Mouse (Mus musculus): ENCODE data around the gene S100a6. TPM values are rescaled to one million over a fixed set of nuclear protein-coding genes. Genes with fewer than 3 reads are reported as not detected.

S100a6 gene
- polyA plus RNA-seq, 1 experiment from 2014 or later, result 25.4 TPM

GRCm38 (mm10) chr3:90649832-90650231, 37.1 kb downstream of the S100a6 start:
- no peak overlapping the region for H3K4me3 ChIP-seq (replicated peaks)
- no peak for ATAC-seq (ENCODE audit: insufficient number of reproducible peaks, insufficient read depth, low FRiP score, low TSS enrichment, low read depth)
- H3K4me1 ChIP-seq (replicated peaks), result no peaks in the 10 kb centered on the region

DNA sequence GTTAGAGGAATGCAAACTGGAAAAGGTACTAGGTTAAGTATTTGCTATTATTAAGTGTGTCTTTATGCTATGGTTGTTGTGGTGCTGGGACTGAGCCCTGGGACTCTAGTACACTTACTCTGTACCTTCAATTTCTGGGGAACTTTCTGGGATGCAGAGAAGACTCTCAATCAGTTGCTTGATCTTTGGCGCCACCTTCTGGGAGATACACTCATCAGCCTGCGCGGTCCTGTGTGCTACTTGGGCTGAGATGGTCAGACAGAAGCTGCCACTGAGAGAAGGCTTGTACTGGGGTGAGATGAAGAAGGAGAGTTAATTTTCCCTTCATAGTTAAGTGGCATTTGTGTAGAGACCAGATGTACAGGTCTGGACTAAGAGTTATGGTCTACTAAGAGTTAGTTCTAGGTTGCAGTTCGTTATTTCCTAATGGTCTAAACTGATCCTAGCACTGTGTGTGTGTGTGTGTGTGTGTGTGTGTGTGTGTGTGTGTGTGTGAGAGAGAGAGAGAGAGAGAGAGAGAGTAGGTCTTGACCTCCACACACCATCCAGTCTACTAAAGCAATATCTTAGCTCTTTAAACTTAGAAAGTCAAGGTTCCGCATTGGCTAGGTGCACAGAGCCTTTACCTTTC, 40.3 kb downstream of the S100a6 start:
- H3K36me3 ChIP-seq, result no peaks in the 10 kb centered on the region
- WGBS, result 35% methylated on average over 5 of the region's 5 CpGs
- H3K27me3 ChIP-seq, result peaks cover 15% of the 10 kb centered on the region; the same call in 1 of the 2 replicates
- no peak overlapping the region for H3K9ac ChIP-seq (replicated peaks)
- H3K4me2 ChIP-seq, result no peak overlapping the region
- no peaks in the 10 kb centered on the region for H3K4me1 ChIP-seq (replicated peaks)
- ATAC-seq (ENCODE audit: insufficient number of reproducible peaks, insufficient read depth, low FRiP score, low TSS enrichment, low read depth), result peak; percentile 66; the same call in 1 of the 2 replicates
- no peaks in the 10 kb centered on the region for H3K9me3 ChIP-seq
- no peak overlapping the region for H3K4me3 ChIP-seq (replicated peaks)
- H3K27ac ChIP-seq, result no peak overlapping the region

More at GRCm38 (mm10) chr3:90649832-90650231, 37.1 kb downstream of the S100a6 start:
- Histone ChIP-seq H3K9me3 (no peaks in the 10 kb centered on the region), H3K36me3 (no peaks in the 10 kb centered on the region), H3K27ac (no peak overlapping the region), H3K27me3 (peaks cover 11% of the 10 kb centered on the region; the same call in 1 of the 2 replicates), H3K9ac (replicated peaks) (no peak overlapping the region), H3K4me2 (no peak overlapping the region)
- 89% methylated on average over 2 of the region's 2 CpGs for WGBS

DNA sequence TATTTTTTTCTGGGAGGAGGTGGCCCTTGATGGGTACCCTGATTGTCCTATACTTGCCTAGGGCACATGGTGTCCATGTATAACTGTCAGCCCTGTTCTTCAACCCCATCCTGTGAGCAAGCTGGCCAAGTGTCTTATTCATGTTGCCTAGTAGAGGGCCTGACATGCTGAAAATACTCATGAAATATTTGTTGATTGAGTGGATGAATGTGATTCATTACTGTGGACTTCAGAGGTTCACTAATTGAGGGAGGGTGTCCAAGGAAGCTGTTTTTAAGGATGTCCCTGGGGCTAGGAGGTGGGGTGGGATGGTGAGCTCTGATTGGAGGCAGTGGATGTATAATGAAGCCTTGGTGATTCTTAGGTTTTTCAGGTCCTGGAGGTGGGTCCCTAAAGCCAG, 41.0 kb downstream of the S100a6 start, which contains the start of gene S100a7a:
Gene S100a7a, plus strand, starts transcription at position 301 of the 400 bp plus-strand sequence.
- Histone ChIP-seq H3K4me3 (replicated peaks) (no peak within 1 kb of the TSS), H3K4me1 (replicated peaks) (no peaks in the 10 kb centered on the region), H3K27ac (no peak within 1 kb of the TSS), H3K9ac (replicated peaks) (no peak within 1 kb of the TSS), H3K9me3 (no peaks in the 10 kb centered on the region), H3K4me2 (no peak within 1 kb of the TSS), H3K36me3 (no peaks in the 10 kb centered on the region), H3K27me3 (peaks cover 15% of the 10 kb centered on the region; the same call in 1 of the 2 replicates)
- ATAC-seq (ENCODE audit: insufficient number of reproducible peaks, insufficient read depth, low FRiP score, low TSS enrichment, low read depth), result no peak

GRCm38 (mm10) chr3:90657405-90657804, 44.7 kb downstream of the S100a6 start:
- H3K9me3 ChIP-seq, result no peaks in the 10 kb centered on the region
- ATAC-seq (ENCODE audit: insufficient number of reproducible peaks, insufficient read depth, low FRiP score, low TSS enrichment, low read depth), result no peak
- 78% methylated on average over 4 of the region's 4 CpGs for WGBS

DNA sequence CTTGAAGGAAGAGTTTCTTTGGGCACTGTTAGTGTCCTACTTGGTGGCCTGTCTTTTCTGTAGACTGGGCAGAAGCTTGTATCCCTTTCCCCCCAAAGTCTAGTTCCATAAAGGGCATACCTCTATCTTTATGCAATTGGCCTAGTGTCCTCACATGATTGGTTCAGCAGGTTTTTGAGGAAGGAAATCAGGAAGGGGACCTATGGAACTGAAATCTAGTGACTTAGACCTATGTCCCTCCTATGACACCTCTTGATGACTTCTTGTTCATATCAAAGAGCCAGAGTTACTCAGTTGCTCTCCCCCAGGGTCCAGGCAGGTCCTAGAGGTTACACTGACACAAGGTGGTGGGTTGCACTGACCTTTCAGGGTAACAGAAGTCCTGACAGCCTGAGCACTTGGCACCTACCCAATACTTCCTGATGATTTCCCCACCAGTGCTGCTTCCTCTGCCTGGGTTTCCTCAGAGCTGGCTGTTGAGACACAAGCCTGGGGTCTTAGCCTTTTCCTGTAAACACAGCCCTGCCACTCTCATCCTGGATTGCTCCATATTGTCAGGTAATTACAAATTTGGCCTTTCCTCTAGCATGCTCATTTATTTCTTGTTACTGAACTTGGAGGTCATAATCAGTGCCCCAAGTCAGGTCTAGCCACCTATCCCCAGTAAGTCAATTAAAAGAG, 46.8 kb downstream of the S100a6 start:
- no peaks in the 10 kb centered on the region for H3K4me1 ChIP-seq (replicated peaks)
- no peak overlapping the region for H3K4me2 ChIP-seq
- H3K9me3 ChIP-seq, result no peaks in the 10 kb centered on the region
- no peak for ATAC-seq (ENCODE audit: insufficient number of reproducible peaks, insufficient read depth, low FRiP score, low TSS enrichment, low read depth)
- no peak overlapping the region for H3K9ac ChIP-seq (replicated peaks)
- peaks cover 3% of the 10 kb centered on the region; the same call in 1 of the 2 replicates for H3K27me3 ChIP-seq
- no peak overlapping the region for H3K27ac ChIP-seq
- H3K4me3 ChIP-seq (replicated peaks), result no peak overlapping the region
- H3K36me3 ChIP-seq, result no peaks in the 10 kb centered on the region

More at GRCm38 (mm10) chr3:90657405-90657804, 44.7 kb downstream of the S100a6 start:
- Histone ChIP-seq H3K36me3 (no peaks in the 10 kb centered on the region), H3K4me1 (replicated peaks) (no peaks in the 10 kb centered on the region), H3K27ac (no peak overlapping the region), H3K4me3 (replicated peaks) (no peak overlapping the region), H3K9ac (replicated peaks) (no peak overlapping the region), H3K27me3 (peaks cover 15% of the 10 kb centered on the region; the same call in 1 of the 2 replicates), H3K4me2 (no peak overlapping the region)

- no peak overlapping the region for H3K27ac ChIP-seq
- H3K4me2 ChIP-seq, result no peak overlapping the region
- H3K27me3 ChIP-seq, result no peaks in the 10 kb centered on the region
- H3K4me1 ChIP-seq (replicated peaks), result no peaks in the 10 kb centered on the region
- no peak overlapping the region for H3K9ac ChIP-seq (replicated peaks)
- no peaks in the 10 kb centered on the region for H3K9me3 ChIP-seq
- WGBS, result 79% methylated on average over 2 of the region's 2 CpGs
- no peak for ATAC-seq (ENCODE audit: insufficient number of reproducible peaks, insufficient read depth, low FRiP score, low TSS enrichment, low read depth)
- no peak overlapping the region for H3K4me3 ChIP-seq (replicated peaks)
- no peaks in the 10 kb centered on the region for H3K36me3 ChIP-seq
Observed at GRCm38 (mm10) chr3:90664219-90664618, 51.5 kb downstream of the S100a6 start.

DNA sequence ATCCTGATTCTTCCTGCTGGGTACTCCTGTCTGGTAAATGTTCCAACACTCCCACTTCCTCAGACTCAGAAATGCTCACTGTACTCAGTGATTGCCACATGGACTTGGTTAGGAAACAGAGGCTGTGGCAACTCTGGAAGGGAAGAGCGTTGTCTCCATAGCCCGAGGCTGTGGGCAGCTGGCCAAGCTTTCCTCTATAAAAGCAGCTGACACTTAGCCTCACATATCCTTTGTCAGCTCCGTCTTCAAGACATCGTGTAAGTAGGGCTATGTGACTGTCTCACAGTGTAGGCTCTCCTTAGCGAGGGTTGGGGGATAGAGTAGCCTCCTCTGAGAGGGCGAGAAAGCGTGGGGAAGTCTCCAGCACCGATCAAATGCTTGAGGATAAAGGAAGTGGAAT, 56.2 kb downstream of the S100a6 start, which contains the start of gene S100a8:
Gene S100a8, plus strand, starts transcription at position 133 of the 400 bp plus-strand sequence.
- Histone ChIP-seq H3K36me3 (no peaks in the 10 kb centered on the region), H3K9ac (replicated peaks) (no peak within 1 kb of the TSS), H3K27me3 (no peaks in the 10 kb centered on the region), H3K27ac (no peak within 1 kb of the TSS), H3K4me1 (replicated peaks) (no peaks in the 10 kb centered on the region), H3K9me3 (no peaks in the 10 kb centered on the region), H3K4me2 (no peak within 1 kb of the TSS), H3K4me3 (replicated peaks) (no peak within 1 kb of the TSS)
- WGBS, result 62% methylated on average over 8 of the region's 8 CpGs
- no peak for ATAC-seq (ENCODE audit: insufficient number of reproducible peaks, insufficient read depth, low FRiP score, low TSS enrichment, low read depth)

Other genes starting within 250 kb of the S100a6 start
- gene Slc27a3, start 222.9 kb upstream of the S100a6 start, polyA plus RNA-seq (2016; fragmentation: Nextera tagmentation; extraction: Ambion mirVana), result 43.6 and 43.8 TPM in 2 replicates
- gene Ints3, start 179.3 kb upstream of the S100a6 start, polyA plus RNA-seq (2016; fragmentation: Nextera tagmentation; extraction: Ambion mirVana), result 43.4 and 44.5 TPM in 2 replicates
- 2.7 and 3.8 TPM in 2 replicates for gene Npr1, start 147.0 kb upstream of the S100a6 start, polyA plus RNA-seq (2016; fragmentation: Nextera tagmentation; extraction: Ambion mirVana)
- gene Ilf2, start 136.8 kb upstream of the S100a6 start, polyA plus RNA-seq (2016; fragmentation: Nextera tagmentation; extraction: Ambion mirVana), result 329 and 362 TPM in 2 replicates
- gene Snapin, start 121.8 kb upstream of the S100a6 start, polyA plus RNA-seq (2016; fragmentation: Nextera tagmentation; extraction: Ambion mirVana), result 66.2 and 71.3 TPM in 2 replicates
- gene Chtop, start 103.4 kb upstream of the S100a6 start, polyA plus RNA-seq (2016; fragmentation: Nextera tagmentation; extraction: Ambion mirVana), result 210 and 213 TPM in 2 replicates
- 7.3 and 8.3 TPM in 2 replicates for gene S100a1, start 98.5 kb upstream of the S100a6 start, polyA plus RNA-seq (2016; fragmentation: Nextera tagmentation; extraction: Ambion mirVana)
- gene S100a13, start 98.4 kb upstream of the S100a6 start, polyA plus RNA-seq (2016; fragmentation: Nextera tagmentation; extraction: Ambion mirVana), result 19.8 and 20.1 TPM in 2 replicates
- gene S100a14, start 86.0 kb upstream of the S100a6 start, polyA plus RNA-seq (2016; fragmentation: Nextera tagmentation; extraction: Ambion mirVana), result 0.20 and 1.0 TPM in 2 replicates
- 39.6 and 43.7 TPM in 2 replicates for gene S100a16, start 75.6 kb upstream of the S100a6 start, polyA plus RNA-seq (2016; fragmentation: Nextera tagmentation; extraction: Ambion mirVana)
- 0.06 and 0.16 TPM in 2 replicates for gene S100a3, start 52.3 kb upstream of the S100a6 start, polyA plus RNA-seq (2016; fragmentation: Nextera tagmentation; extraction: Ambion mirVana)
- not detected in 2 replicates for gene S100a2, start 22.6 kb upstream of the S100a6 start, polyA plus RNA-seq (2016; fragmentation: Nextera tagmentation; extraction: Ambion mirVana)
- not detected in 2 replicates for gene Gm42674, start 11.0 kb upstream of the S100a6 start, polyA plus RNA-seq (2016; fragmentation: Nextera tagmentation; extraction: Ambion mirVana)
- gene S100a4, start 9.1 kb upstream of the S100a6 start, polyA plus RNA-seq (2016; fragmentation: Nextera tagmentation; extraction: Ambion mirVana), result 3.5 and 4.7 TPM in 2 replicates
- gene S100a5, start 4.4 kb upstream of the S100a6 start, polyA plus RNA-seq (2016; fragmentation: Nextera tagmentation; extraction: Ambion mirVana), result not detected in 2 replicates
- 0.17 TPM in 1 of 2 replicates, not detected in the other for gene S100a7a, start 41.1 kb downstream of the S100a6 start, polyA plus RNA-seq (2016; fragmentation: Nextera tagmentation; extraction: Ambion mirVana)
- gene S100a8, start 56.1 kb downstream of the S100a6 start, polyA plus RNA-seq (2016; fragmentation: Nextera tagmentation; extraction: Ambion mirVana), result 7.1 and 7.3 TPM in 2 replicates
- gene S100a9, start 82.8 kb downstream of the S100a6 start, polyA plus RNA-seq (2016; fragmentation: Nextera tagmentation; extraction: Ambion mirVana), result 3.3 and 3.8 TPM in 2 replicates
- gene Pglyrp4, start 114.0 kb downstream of the S100a6 start, polyA plus RNA-seq (2016; fragmentation: Nextera tagmentation; extraction: Ambion mirVana), result not detected in 2 replicates
- not detected in 2 replicates for gene Gm5849, start 165.0 kb downstream of the S100a6 start, polyA plus RNA-seq (2016; fragmentation: Nextera tagmentation; extraction: Ambion mirVana)